Mouse (Mus musculus): ENCODE results near the gene Ampd2. TPM values are rescaled to one million over a fixed set of nuclear protein-coding genes. Genes with fewer than 3 reads are reported as not detected.

The Ampd2 gene
- total RNA-seq, 1 experiment = 58.1 TPM

- Histone ChIP-seq H3K4me1 (ENCODE audit: control insufficient read depth in 2 of 2, insufficient read depth in 2 of 2, low read length in 2 of 2, poor library complexity in 1 of 2) (peaks cover 0 to 3% of the 10 kb centered on the region in 2 experiments; a peak in 1 of 4 replicates), H3K9me3 (ENCODE audit: control insufficient read depth, insufficient read depth, low read depth, low read length) (no peaks in the 10 kb centered on the region), H3K4me3 (ENCODE audit: insufficient read depth in 1 of 2, low read depth in 1 of 2, low read length in 2 of 2, poor library complexity in 1 of 2, severe bottlenecking in 1 of 2) (peak within 1 kb of the TSS; percentile 65 to 72), H3K9ac (ENCODE audit: insufficient read depth, low read depth, low read length, poor library complexity, severe bottlenecking) (peak within 1 kb of the TSS; percentile 70), H3K27ac (ENCODE audit: insufficient read depth, low read depth, low read length, poor library complexity, severe bottlenecking) (no peak within 1 kb of the TSS), H3K36me3 (ENCODE audit: control insufficient read depth, insufficient read depth, low read length, poor library complexity, severe bottlenecking) (no peaks in the 10 kb centered on the region)
- in situ Hi-C loops (cut with MboI; ENCODE audit: low sequenced_read_pairs in 2 of 2, unreplicated experiment in 2 of 2) = no loop called here
- peak; percentile 97 for TF ChIP-seq MAFK (IDR thresholded peaks at IDR 0.05; ENCODE audit: insufficient read depth, low read depth, low read length)
- TF ChIP-seq ZNF384 (IDR thresholded peaks at IDR 0.05; ENCODE audit: low read depth, low read length) = no peak
- peak; percentile 78 for DNase-seq (ENCODE audit: low read depth, low spot score)
These were observed 41.9 kb downstream of the Ampd2 start, which contains the start of gene Gstm4 for GRCm38 (mm10) chr3:108044394-108045140. Gene Gstm4 (minus strand): TSS chr3:108044894.

DNA sequence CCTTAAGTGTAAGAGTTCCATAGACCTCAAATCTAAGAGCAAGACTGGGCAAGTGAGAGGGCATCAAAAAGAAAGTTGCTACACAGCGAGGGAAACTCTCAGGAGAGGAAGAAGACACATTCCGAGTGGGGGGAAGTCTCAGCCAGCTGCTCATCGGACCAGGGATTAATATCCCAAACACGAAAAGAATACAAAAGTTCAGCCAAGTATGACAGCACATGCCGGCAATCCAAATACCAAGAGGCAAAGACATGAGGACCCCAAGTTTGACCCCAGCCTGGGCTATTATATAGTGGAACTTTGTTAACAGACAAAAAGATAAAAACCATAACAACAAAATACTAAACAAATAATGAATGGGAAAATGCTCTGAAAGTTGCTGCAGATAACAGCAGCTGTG, 53.3 kb downstream of the Ampd2 start:
- in situ Hi-C loops (cut with MboI; ENCODE audit: low sequenced_read_pairs in 2 of 2, unreplicated experiment in 2 of 2) = no loop called here
- Histone ChIP-seq H3K36me3 (ENCODE audit: control insufficient read depth, insufficient read depth, low read length, poor library complexity, severe bottlenecking) (no peaks in the 10 kb centered on the region), H3K4me1 (ENCODE audit: control insufficient read depth in 2 of 2, insufficient read depth in 2 of 2, low read length in 2 of 2, poor library complexity in 1 of 2) (no peaks in the 10 kb centered on the region), H3K4me3 (ENCODE audit: insufficient read depth in 1 of 2, low read depth in 1 of 2, low read length in 2 of 2, poor library complexity in 1 of 2, severe bottlenecking in 1 of 2) (no peak overlapping the region), H3K9ac (ENCODE audit: insufficient read depth, low read depth, low read length, poor library complexity, severe bottlenecking) (no peak overlapping the region), H3K27ac (ENCODE audit: insufficient read depth, low read depth, low read length, poor library complexity, severe bottlenecking) (no peak overlapping the region), H3K9me3 (ENCODE audit: control insufficient read depth, insufficient read depth, low read depth, low read length) (no peaks in the 10 kb centered on the region)
- no peak for TF ChIP-seq HCFC1 (IDR thresholded peaks at IDR 0.05; ENCODE audit: borderline replicate concordance, insufficient read depth, low read length)
- no peak for TF ChIP-seq ZNF384 (IDR thresholded peaks at IDR 0.05; ENCODE audit: low read depth, low read length)
- TF ChIP-seq ZC3H11A (IDR thresholded peaks at IDR 0.05; ENCODE audit: borderline replicate concordance, low read depth, low read length) = no peak
- no peak for TF ChIP-seq MAFK (IDR thresholded peaks at IDR 0.05; ENCODE audit: insufficient read depth, low read depth, low read length)
- no peak for TF ChIP-seq CHD2 (IDR thresholded peaks at IDR 0.05; ENCODE audit: low read depth, low read length)
- no peak for DNase-seq (ENCODE audit: low read depth, low spot score)

DNA sequence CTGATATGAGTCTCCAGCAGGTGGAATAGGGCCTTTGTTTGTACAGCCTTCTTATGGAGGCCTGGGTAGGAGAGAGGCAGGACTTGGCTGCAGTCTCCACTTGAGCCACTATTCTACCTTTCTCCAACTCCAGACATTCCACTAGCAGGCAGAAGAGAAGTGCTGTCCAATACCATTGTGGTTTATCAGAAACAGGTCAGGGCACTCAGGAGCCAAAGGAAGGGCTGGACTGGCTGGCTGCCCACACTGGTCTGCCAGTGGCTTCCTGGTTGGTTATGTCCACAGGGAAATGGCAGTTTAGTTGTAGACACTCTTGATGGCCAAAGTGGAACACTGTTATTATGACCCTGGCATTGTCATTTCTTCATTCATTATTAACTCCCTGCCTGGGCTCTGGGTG, 54.3 kb downstream of the Ampd2 start:
- no peak overlapping the region for H3K4me3 ChIP-seq (ENCODE audit: insufficient read depth in 1 of 2, low read depth in 1 of 2, low read length in 2 of 2, poor library complexity in 1 of 2, severe bottlenecking in 1 of 2)
- in situ Hi-C loops (cut with MboI; ENCODE audit: low sequenced_read_pairs in 2 of 2, unreplicated experiment in 2 of 2) = no loop called here
- DNase-seq (ENCODE audit: low read depth, low spot score) = no peak
- H3K4me1 ChIP-seq (ENCODE audit: control insufficient read depth in 2 of 2, insufficient read depth in 2 of 2, low read length in 2 of 2, poor library complexity in 1 of 2) = no peaks in the 10 kb centered on the region
- no peaks in the 10 kb centered on the region for H3K36me3 ChIP-seq (ENCODE audit: control insufficient read depth, insufficient read depth, low read length, poor library complexity, severe bottlenecking)
- no peak overlapping the region for H3K27ac ChIP-seq (ENCODE audit: insufficient read depth, low read depth, low read length, poor library complexity, severe bottlenecking)
- no peak for TF ChIP-seq HCFC1 (IDR thresholded peaks at IDR 0.05; ENCODE audit: borderline replicate concordance, insufficient read depth, low read length)
- TF ChIP-seq ZNF384 (IDR thresholded peaks at IDR 0.05; ENCODE audit: low read depth, low read length) = no peak
- H3K9ac ChIP-seq (ENCODE audit: insufficient read depth, low read depth, low read length, poor library complexity, severe bottlenecking) = no peak overlapping the region
- H3K9me3 ChIP-seq (ENCODE audit: control insufficient read depth, insufficient read depth, low read depth, low read length) = no peaks in the 10 kb centered on the region

DNA sequence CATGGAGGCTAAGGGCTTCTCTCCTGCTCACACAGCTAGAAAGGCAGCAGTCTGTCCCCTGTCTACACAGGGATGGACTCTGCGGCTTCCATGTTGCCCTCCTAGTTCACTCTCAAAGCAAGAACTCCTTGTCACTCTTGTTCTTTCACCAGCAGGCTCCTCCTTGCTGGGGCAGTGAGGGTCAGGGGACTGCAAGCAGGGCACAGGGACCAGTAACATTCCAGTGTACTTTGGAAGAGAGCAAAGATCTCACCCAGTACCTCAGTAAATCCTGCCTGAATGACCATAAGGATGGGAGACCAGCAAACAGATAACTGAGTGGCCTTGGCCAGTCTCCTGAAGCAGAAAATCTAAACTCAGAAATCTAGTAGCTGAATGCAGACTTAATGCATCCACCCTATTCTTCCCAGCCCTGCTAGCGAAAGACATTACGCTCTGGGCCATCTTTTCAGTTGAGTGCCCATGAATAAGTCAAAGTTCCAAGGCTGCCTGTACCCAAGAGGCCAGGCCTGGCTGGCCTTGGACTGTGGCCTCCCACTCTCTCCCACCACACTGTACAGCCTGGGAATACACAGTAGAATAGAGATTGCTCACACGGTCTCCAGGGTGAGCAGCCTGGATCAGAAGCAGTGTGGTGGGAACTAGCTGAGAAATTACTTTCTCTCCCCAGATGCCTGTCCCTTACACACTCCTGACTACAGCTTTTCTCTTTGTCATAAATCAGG, 57.6 kb downstream of the Ampd2 start:
- Histone ChIP-seq H3K9me3 (ENCODE audit: control insufficient read depth, insufficient read depth, low read depth, low read length) (no peaks in the 10 kb centered on the region), H3K4me3 (ENCODE audit: insufficient read depth in 1 of 2, low read depth in 1 of 2, low read length in 2 of 2, poor library complexity in 1 of 2, severe bottlenecking in 1 of 2) (no peak overlapping the region), H3K4me1 (ENCODE audit: control insufficient read depth in 2 of 2, insufficient read depth in 2 of 2, low read length in 2 of 2, poor library complexity in 1 of 2) (no peaks in the 10 kb centered on the region), H3K27ac (ENCODE audit: insufficient read depth, low read depth, low read length, poor library complexity, severe bottlenecking) (no peak overlapping the region), H3K9ac (ENCODE audit: insufficient read depth, low read depth, low read length, poor library complexity, severe bottlenecking) (no peak overlapping the region), H3K36me3 (ENCODE audit: control insufficient read depth, insufficient read depth, low read length, poor library complexity, severe bottlenecking) (no peaks in the 10 kb centered on the region)
- TF ChIP-seq MAFK (IDR thresholded peaks at IDR 0.05; ENCODE audit: insufficient read depth, low read depth, low read length) (no peak), ZC3H11A (IDR thresholded peaks at IDR 0.05; ENCODE audit: borderline replicate concordance, low read depth, low read length) (no peak), CHD2 (IDR thresholded peaks at IDR 0.05; ENCODE audit: low read depth, low read length) (no peak), ZNF384 (IDR thresholded peaks at IDR 0.05; ENCODE audit: low read depth, low read length) (no peak), HCFC1 (IDR thresholded peaks at IDR 0.05; ENCODE audit: borderline replicate concordance, insufficient read depth, low read length) (no peak)
- DNase-seq (ENCODE audit: low read depth, low spot score) = no peak
- in situ Hi-C loops (cut with MboI; ENCODE audit: low sequenced_read_pairs in 2 of 2, unreplicated experiment in 2 of 2) = no loop called here

All from ES-E14 (cell line).